Mouse (Mus musculus): Measurements from ENCODE around the gene Henmt1. TPM values are rescaled to one million over a fixed set of nuclear protein-coding genes. Genes with fewer than 3 reads are reported as not detected.
A peak's percentile ranks its signal among the peaks of the same experiment; 100 is the strongest.

The Henmt1 gene
- polyA plus RNA-seq, 1 experiment from 2014 or later, result 0.15 TPM

DNA sequence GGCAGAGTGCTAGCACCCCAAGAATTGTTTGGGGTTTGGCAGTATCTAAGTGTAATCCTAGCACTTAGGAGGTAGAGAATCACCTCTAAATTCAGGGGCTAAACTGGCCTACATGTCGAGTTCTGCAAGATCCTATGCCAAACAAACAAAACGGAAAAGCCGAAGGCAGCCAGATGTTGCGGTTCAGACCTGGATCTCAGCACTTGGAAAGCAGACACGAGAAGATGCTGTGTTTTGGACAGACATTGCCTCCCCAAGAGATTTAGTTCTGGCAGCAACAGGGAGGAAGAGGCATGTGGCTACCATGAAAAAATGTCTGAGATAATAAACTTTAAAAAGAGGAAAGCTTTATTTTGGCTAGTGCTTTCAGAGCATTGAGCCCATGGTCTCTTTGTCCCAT is 39.0 kb upstream of the Henmt1 start:
- no peak for TF ChIP-seq EP300 (optimal IDR thresholded peaks at IDR 0.05)
- TF ChIP-seq CTCF (IDR thresholded peaks at IDR 0.05; ENCODE audit: low read depth), result no peak
- no peak for ATAC-seq (ENCODE audit: low FRiP score, low TSS enrichment)
- Histone ChIP-seq H3K27ac (replicated peaks) (no peak overlapping the region), H3K36me3 (ENCODE audit: control insufficient read depth, insufficient read depth, low read length) (peaks cover 12% of the 10 kb centered on the region; the same call in 1 of the 2 replicates), H3K4me3 (ENCODE audit: low read depth, low read length) (no peak overlapping the region), H3K9ac (ENCODE audit: low read length) (no peak overlapping the region), H3K4me1 (replicated peaks; ENCODE audit: control insufficient read depth, insufficient read depth) (no peaks in the 10 kb centered on the region), H3K9me3 (ENCODE audit: control insufficient read depth, low read length) (no peaks in the 10 kb centered on the region), H3K27me3 (ENCODE audit: control insufficient read depth, insufficient read depth, low read length) (no peaks in the 10 kb centered on the region), H3K4me2 (replicated peaks; ENCODE audit: low read depth) (no peak overlapping the region)
- no peak for DNase-seq (ENCODE audit: low spot score)
- WGBS, result 55% methylated on average over 5 of the region's 5 CpGs

GRCm38 (mm10) chr3:108902038-108902437 is 37.6 kb upstream of the Henmt1 start:
- Histone ChIP-seq H3K4me1 (replicated peaks; ENCODE audit: control insufficient read depth, insufficient read depth) (no peaks in the 10 kb centered on the region), H3K27ac (replicated peaks) (no peak overlapping the region), H3K4me3 (ENCODE audit: low read depth, low read length) (no peak overlapping the region), H3K9me3 (ENCODE audit: control insufficient read depth, low read length) (no peaks in the 10 kb centered on the region), H3K4me2 (replicated peaks; ENCODE audit: low read depth) (no peak overlapping the region), H3K36me3 (ENCODE audit: control insufficient read depth, insufficient read depth, low read length) (peaks cover 12% of the 10 kb centered on the region; the same call in 1 of the 2 replicates), H3K9ac (ENCODE audit: low read length) (no peak overlapping the region), H3K27me3 (ENCODE audit: control insufficient read depth, insufficient read depth, low read length) (no peaks in the 10 kb centered on the region)
- ATAC-seq (ENCODE audit: low FRiP score, low TSS enrichment) (no peak), DNase-seq (ENCODE audit: low spot score) (no peak)
- TF ChIP-seq CTCF (IDR thresholded peaks at IDR 0.05; ENCODE audit: low read depth), result peak; percentile 56
- TF ChIP-seq EP300 (optimal IDR thresholded peaks at IDR 0.05), result no peak
- WGBS, result 53% methylated on average over 2 of the region's 2 CpGs

DNA sequence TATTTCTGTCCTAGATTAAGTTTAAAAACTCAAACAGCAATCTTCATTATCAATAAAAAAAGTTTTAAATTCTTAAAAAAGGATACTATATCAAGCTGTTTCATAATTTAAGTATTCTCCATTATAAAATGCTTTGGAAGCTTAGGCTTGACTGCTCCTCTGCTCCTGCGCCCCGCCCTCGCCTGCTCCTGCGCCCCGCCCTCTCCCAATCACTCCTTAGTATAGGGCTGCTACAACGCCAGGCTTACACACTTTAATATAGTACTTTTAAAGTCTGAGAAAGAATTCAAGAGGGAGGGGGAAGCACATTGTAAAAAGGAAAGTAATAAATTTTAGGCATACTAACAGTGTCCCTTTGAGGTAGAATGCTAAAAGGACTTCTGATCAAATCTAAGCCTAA is 36.7 kb upstream of the Henmt1 start:
- ATAC-seq (ENCODE audit: low FRiP score, low TSS enrichment), result no peak
- Histone ChIP-seq H3K9ac (ENCODE audit: low read length) (no peak overlapping the region), H3K4me2 (replicated peaks; ENCODE audit: low read depth) (no peak overlapping the region), H3K27me3 (ENCODE audit: control insufficient read depth, insufficient read depth, low read length) (no peaks in the 10 kb centered on the region), H3K27ac (replicated peaks) (no peak overlapping the region), H3K4me1 (replicated peaks; ENCODE audit: control insufficient read depth, insufficient read depth) (no peaks in the 10 kb centered on the region), H3K9me3 (ENCODE audit: control insufficient read depth, low read length) (no peaks in the 10 kb centered on the region), H3K36me3 (ENCODE audit: control insufficient read depth, insufficient read depth, low read length) (peaks cover 12% of the 10 kb centered on the region; the same call in 1 of the 2 replicates), H3K4me3 (ENCODE audit: low read depth, low read length) (no peak overlapping the region)
- TF ChIP-seq CTCF (IDR thresholded peaks at IDR 0.05; ENCODE audit: low read depth) (no peak), EP300 (optimal IDR thresholded peaks at IDR 0.05) (no peak)
- peak; percentile 35 for DNase-seq (ENCODE audit: low spot score)
- WGBS, result 72% methylated on average over 6 of the region's 6 CpGs

GRCm38 (mm10) chr3:108910303-108911080 is 29.2 kb upstream of the Henmt1 start:
- TF ChIP-seq CTCF (IDR thresholded peaks at IDR 0.05; ENCODE audit: low read depth) (no peak), EP300 (optimal IDR thresholded peaks at IDR 0.05) (no peak)
- Histone ChIP-seq H3K36me3 (ENCODE audit: control insufficient read depth, insufficient read depth, low read length) (no peaks in the 10 kb centered on the region), H3K4me2 (replicated peaks; ENCODE audit: low read depth) (peak overlapping the region; percentile 93), H3K27ac (replicated peaks) (peak overlapping the region; percentile 100), H3K27me3 (ENCODE audit: control insufficient read depth, insufficient read depth, low read length) (no peaks in the 10 kb centered on the region), H3K4me1 (replicated peaks; ENCODE audit: control insufficient read depth, insufficient read depth) (0 out of 2 replicates have a peak, but pooled peaks cover 7% of the 10 kb centered on the region), H3K9ac (ENCODE audit: low read length) (peak overlapping the region; percentile 91), H3K9me3 (ENCODE audit: control insufficient read depth, low read length) (no peaks in the 10 kb centered on the region), H3K4me3 (ENCODE audit: low read depth, low read length) (peak overlapping the region; percentile 90)
- WGBS, result under 1% methylated on average over 31 of the region's 32 CpGs
- DNase-seq (ENCODE audit: low spot score) (peak; percentile 32), ATAC-seq (ENCODE audit: low FRiP score, low TSS enrichment) (no peak)

- ATAC-seq (ENCODE audit: low FRiP score, low TSS enrichment) (peak; percentile 90), DNase-seq (ENCODE audit: low spot score) (no peak)
- no peaks in the 10 kb centered on the region for H3K9me3 ChIP-seq (ENCODE audit: control insufficient read depth, low read length)
- peak overlapping the region; percentile 91 for H3K9ac ChIP-seq (ENCODE audit: low read length)
- TF ChIP-seq CTCF (IDR thresholded peaks at IDR 0.05; ENCODE audit: low read depth) (peak; percentile 77), EP300 (optimal IDR thresholded peaks at IDR 0.05) (no peak)
- H3K27ac ChIP-seq (replicated peaks), result peak overlapping the region; percentile 100
- H3K36me3 ChIP-seq (ENCODE audit: control insufficient read depth, insufficient read depth, low read length), result no peaks in the 10 kb centered on the region
- 0 out of 2 replicates have a peak, but pooled peaks cover 7% of the 10 kb centered on the region for H3K4me1 ChIP-seq (replicated peaks; ENCODE audit: control insufficient read depth, insufficient read depth)
- no peaks in the 10 kb centered on the region for H3K27me3 ChIP-seq (ENCODE audit: control insufficient read depth, insufficient read depth, low read length)
- peak overlapping the region; percentile 90 for H3K4me3 ChIP-seq (ENCODE audit: low read depth, low read length)
- peak overlapping the region; percentile 93 for H3K4me2 ChIP-seq (replicated peaks; ENCODE audit: low read depth)
- WGBS, result under 1% methylated on average over 40 of the region's 44 CpGs
These were observed 28.6 kb upstream of the Henmt1 start for GRCm38 (mm10) chr3:108911081-108911547.
